Mouse (Mus musculus): ENCODE measurements around the gene Msrb1. TPM values are rescaled to one million over a fixed set of nuclear protein-coding genes. Genes with fewer than 3 reads are reported as not detected.
A peak's percentile ranks its signal among the peaks of the same experiment; 100 is the strongest.

Msrb1 gene
- polyA plus RNA-seq (2012): 1.5 and 1.7 TPM in 2 replicates

DNA sequence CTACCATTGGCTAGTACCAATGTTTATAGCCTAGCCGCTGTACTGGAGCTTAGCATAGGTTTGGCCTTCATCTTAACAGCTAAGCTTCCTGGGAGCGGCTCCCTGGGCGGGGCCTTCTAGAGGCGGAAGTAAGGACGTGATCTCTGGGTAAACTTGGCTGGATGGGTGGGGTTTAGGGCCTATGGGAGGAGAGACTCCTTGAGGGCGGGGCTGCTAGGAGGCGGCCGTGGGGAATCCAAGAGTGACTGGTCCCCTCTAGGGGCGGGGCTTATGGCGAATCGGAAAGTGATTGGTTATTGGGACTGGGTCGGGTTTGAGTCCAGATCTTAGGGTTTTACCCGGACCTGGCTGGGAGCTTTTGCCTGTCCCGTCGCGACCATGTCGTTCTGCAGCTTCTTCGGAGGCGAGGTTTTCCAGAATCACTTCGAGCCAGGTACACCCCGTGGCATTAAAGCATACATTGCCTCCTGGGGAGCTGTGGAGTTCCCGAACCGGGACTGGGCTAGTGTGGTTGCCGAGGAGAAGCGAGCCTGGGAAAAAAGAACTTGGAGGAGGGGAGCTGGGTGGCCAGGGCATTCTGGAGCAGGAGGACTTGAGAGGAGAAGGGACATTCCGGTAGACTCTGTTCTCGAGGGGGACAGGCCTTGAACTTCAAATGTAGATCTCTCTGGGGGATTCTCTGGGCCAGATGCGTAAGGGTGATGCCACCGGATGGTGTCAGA is at the start of gene Msrb1:
Gene Msrb1 (plus strand): TSS at position 313 of the 722 bp plus-strand sequence.
- H3K27me3 ChIP-seq (ENCODE audit: control insufficient read depth): no peaks in the 10 kb centered on the region
- peak within 1 kb of the TSS; percentile 87 for H3K4me3 ChIP-seq (replicated peaks)
- no peaks in the 10 kb centered on the region for H3K9me3 ChIP-seq (ENCODE audit: control insufficient read depth, low read length)
- TF ChIP-seq TAL1 (IDR thresholded peaks at IDR 0.05; ENCODE audit: low read length) (no peak), GATA1 (IDR thresholded peaks at IDR 0.05; ENCODE audit: low read length) (no peak)
- H3K4me1 ChIP-seq (ENCODE audit: control insufficient read depth): peaks cover 40% of the 10 kb centered on the region
- peaks cover 18% of the 10 kb centered on the region for H3K36me3 ChIP-seq (ENCODE audit: control insufficient read depth)

DNA sequence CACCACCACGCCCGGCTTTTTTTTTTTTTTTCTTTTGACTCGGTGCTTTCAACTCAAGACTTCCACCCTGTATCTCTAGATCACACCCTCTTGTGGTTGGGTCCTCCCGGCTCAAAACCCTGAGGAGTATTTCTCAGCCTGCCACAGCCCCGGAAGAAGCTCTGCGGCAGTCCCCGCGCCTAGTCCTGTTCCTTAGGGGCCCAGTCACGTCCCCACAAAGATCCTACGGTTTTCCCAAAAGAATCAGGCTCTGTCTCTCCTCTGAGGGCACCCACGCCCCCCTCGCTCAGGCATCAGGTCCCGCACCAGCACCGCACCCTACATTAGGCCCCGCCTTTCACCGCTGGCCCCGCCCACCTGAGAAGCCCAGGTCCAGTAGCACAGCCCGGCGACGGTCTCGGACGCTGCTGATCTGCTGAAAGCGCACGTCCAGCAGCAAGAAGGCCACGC is 49.3 kb upstream of the Msrb1 start:
- H3K4me3 ChIP-seq (replicated peaks): peak overlapping the region; percentile 52
- H3K36me3 ChIP-seq (ENCODE audit: control insufficient read depth): peaks cover 3% of the 10 kb centered on the region
- peaks cover 34% of the 10 kb centered on the region for H3K4me1 ChIP-seq (ENCODE audit: control insufficient read depth)
- peaks cover 14% of the 10 kb centered on the region; the same call in 1 of the 2 replicates for H3K9me3 ChIP-seq (ENCODE audit: control insufficient read depth, low read length)
- H3K27me3 ChIP-seq (ENCODE audit: control insufficient read depth): peaks cover 58% of the 10 kb centered on the region
- no peak for TF ChIP-seq GATA1 (IDR thresholded peaks at IDR 0.05; ENCODE audit: low read length)
- no peak for TF ChIP-seq TAL1 (IDR thresholded peaks at IDR 0.05; ENCODE audit: low read length)

- TF ChIP-seq TAL1 (IDR thresholded peaks at IDR 0.05; ENCODE audit: low read length) (no peak), GATA1 (IDR thresholded peaks at IDR 0.05; ENCODE audit: low read length) (no peak)
- peaks cover 7% of the 10 kb centered on the region for H3K36me3 ChIP-seq (ENCODE audit: control insufficient read depth)
- H3K27me3 ChIP-seq (ENCODE audit: control insufficient read depth): peaks cover 63% of the 10 kb centered on the region
- peaks cover 35% of the 10 kb centered on the region for H3K4me1 ChIP-seq (ENCODE audit: control insufficient read depth)
- peaks cover 14% of the 10 kb centered on the region; the same call in 1 of the 2 replicates for H3K9me3 ChIP-seq (ENCODE audit: control insufficient read depth, low read length)
- H3K4me3 ChIP-seq (replicated peaks): peak overlapping the region; percentile 52
These were observed 48.8 kb upstream of the Msrb1 start for GRCm38 (mm10) chr17:24687599-24687998.

DNA sequence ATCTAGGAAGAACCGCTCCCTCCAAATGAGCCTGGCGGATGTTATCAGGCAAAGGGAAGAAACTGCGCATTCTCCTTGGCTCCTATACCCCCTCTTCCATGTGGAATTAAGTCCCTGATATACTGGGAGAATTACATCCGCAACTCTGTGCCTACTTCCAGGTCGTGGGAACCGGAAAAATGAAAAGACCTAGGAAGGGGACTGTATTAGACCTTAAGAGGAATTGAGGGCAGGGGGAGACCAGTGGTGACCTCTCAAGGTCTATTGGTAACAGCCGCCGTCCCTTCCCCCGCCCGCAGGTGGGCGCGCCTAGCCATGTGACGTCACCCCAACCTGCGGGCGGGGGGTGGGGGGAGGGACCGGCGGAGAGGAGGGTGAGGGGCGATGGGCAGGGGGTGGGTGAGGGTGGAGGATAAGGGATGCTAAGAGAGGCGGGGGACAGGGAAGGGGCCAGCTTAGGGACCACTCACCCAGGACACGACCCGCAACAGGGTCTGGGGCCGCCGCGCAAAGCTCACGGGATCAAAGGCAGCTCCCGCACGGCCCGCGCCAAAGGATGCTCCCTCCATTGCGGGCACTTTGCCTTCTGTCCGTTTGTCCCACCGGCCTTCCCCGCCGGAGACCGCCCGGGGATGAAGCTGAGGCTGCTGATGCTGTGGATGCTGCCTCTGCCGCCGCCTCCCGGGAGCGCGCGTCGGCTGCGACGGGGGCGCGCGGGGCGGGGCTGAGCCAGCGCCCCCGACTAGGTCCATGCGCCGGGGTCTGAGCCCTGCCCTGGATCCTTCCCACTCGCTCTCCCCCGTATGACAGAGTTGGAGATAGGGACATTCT is 47.0 kb upstream of the Msrb1 start, which contains the start of gene Syngr3:
Gene Syngr3 (minus strand): TSS at position 705 of the 831 bp plus-strand sequence.
- Histone ChIP-seq H3K4me3 (replicated peaks) (no peak within 1 kb of the TSS), H3K27me3 (ENCODE audit: control insufficient read depth) (peaks cover 64% of the 10 kb centered on the region), H3K9me3 (ENCODE audit: control insufficient read depth, low read length) (peaks cover 14% of the 10 kb centered on the region; the same call in 1 of the 2 replicates), H3K4me1 (ENCODE audit: control insufficient read depth) (peaks cover 43% of the 10 kb centered on the region), H3K36me3 (ENCODE audit: control insufficient read depth) (peaks cover 20% of the 10 kb centered on the region)
- no peak for TF ChIP-seq TAL1 (IDR thresholded peaks at IDR 0.05; ENCODE audit: low read length)
- no peak for TF ChIP-seq GATA1 (IDR thresholded peaks at IDR 0.05; ENCODE audit: low read length)

GRCm38 (mm10) chr17:24692385-24692784 is 44.1 kb upstream of the Msrb1 start:
- Histone ChIP-seq H3K4me3 (replicated peaks) (no peak overlapping the region), H3K4me1 (ENCODE audit: control insufficient read depth) (peaks cover 56% of the 10 kb centered on the region), H3K36me3 (ENCODE audit: control insufficient read depth) (peaks cover 20% of the 10 kb centered on the region), H3K27me3 (ENCODE audit: control insufficient read depth) (peaks cover 51% of the 10 kb centered on the region), H3K9me3 (ENCODE audit: control insufficient read depth, low read length) (peaks cover 13% of the 10 kb centered on the region; the same call in 1 of the 2 replicates)
- TF ChIP-seq TAL1 (IDR thresholded peaks at IDR 0.05; ENCODE audit: low read length) (no peak), GATA1 (IDR thresholded peaks at IDR 0.05; ENCODE audit: low read length) (no peak)

- Histone ChIP-seq H3K27me3 (ENCODE audit: control insufficient read depth) (peaks cover 29% of the 10 kb centered on the region), H3K36me3 (ENCODE audit: control insufficient read depth) (peaks cover 32% of the 10 kb centered on the region), H3K4me1 (ENCODE audit: control insufficient read depth) (peaks cover 45% of the 10 kb centered on the region), H3K4me3 (replicated peaks) (peak overlapping the region; percentile 96), H3K9me3 (ENCODE audit: control insufficient read depth, low read length) (no peaks in the 10 kb centered on the region)
- no peak for TF ChIP-seq TAL1 (IDR thresholded peaks at IDR 0.05; ENCODE audit: low read length)
- TF ChIP-seq GATA1 (IDR thresholded peaks at IDR 0.05; ENCODE audit: low read length): no peak
These were observed 41.0 kb upstream of the Msrb1 start for GRCm38 (mm10) chr17:24695326-24696010.

- Histone ChIP-seq H3K4me3 (replicated peaks) (peak within 1 kb of the TSS; percentile 96), H3K4me1 (ENCODE audit: control insufficient read depth) (peaks cover 45% of the 10 kb centered on the region), H3K36me3 (ENCODE audit: control insufficient read depth) (peaks cover 39% of the 10 kb centered on the region), H3K9me3 (ENCODE audit: control insufficient read depth, low read length) (no peaks in the 10 kb centered on the region), H3K27me3 (ENCODE audit: control insufficient read depth) (peaks cover 22% of the 10 kb centered on the region)
- TF ChIP-seq TAL1 (IDR thresholded peaks at IDR 0.05; ENCODE audit: low read length): no peak
- TF ChIP-seq GATA1 (IDR thresholded peaks at IDR 0.05; ENCODE audit: low read length): no peak
These were observed 40.3 kb upstream of the Msrb1 start, which contains the start of the genes Gfer and Noxo1 for GRCm38 (mm10) chr17:24696011-24696697. Gene Gfer, minus strand, starts transcription at chr17:24696156. Gene Noxo1, plus strand, starts transcription at chr17:24696234.

GRCm38 (mm10) chr17:24697985-24698384 is 38.5 kb upstream of the Msrb1 start:
- Histone ChIP-seq H3K27me3 (ENCODE audit: control insufficient read depth) (peaks cover 9% of the 10 kb centered on the region), H3K4me1 (ENCODE audit: control insufficient read depth) (peaks cover 41% of the 10 kb centered on the region), H3K9me3 (ENCODE audit: control insufficient read depth, low read length) (no peaks in the 10 kb centered on the region), H3K36me3 (ENCODE audit: control insufficient read depth) (peaks cover 45% of the 10 kb centered on the region), H3K4me3 (replicated peaks) (no peak overlapping the region)
- no peak for TF ChIP-seq GATA1 (IDR thresholded peaks at IDR 0.05; ENCODE audit: low read length)

All from erythroblast, embryonic 14.5 days (primary cell).